Mouse (Mus musculus) CD4-positive, CD25-positive, alpha-beta regulatory T cell, adult 2 months (primary cell): ENCODE measurements around the gene Arpc1b.
"Not testable (repeated sequence)": the region's sequence is repeated elsewhere in the genome, so short reads cannot be mapped to it uniquely, and the experiment has no call there.

Source experiments
- DNase-seq: peaks from one replicate; pipeline ENCODE4 v3.0.0-alpha.2; 2012; ENCODE audit warnings: low read depth, low spot score

Gene Arpc1b

GRCm38 (mm10) chr5:145114071-145114605 is at the start of gene Arpc1b:
TSS of gene Arpc1b (plus strand) at chr5:145114215.
- peak; percentile 81 for DNase-seq

GRCm38 (mm10) chr5:145064765-145065340 is 49.2 kb upstream of the Arpc1b start:
- DNase-seq: no peak

DNA sequence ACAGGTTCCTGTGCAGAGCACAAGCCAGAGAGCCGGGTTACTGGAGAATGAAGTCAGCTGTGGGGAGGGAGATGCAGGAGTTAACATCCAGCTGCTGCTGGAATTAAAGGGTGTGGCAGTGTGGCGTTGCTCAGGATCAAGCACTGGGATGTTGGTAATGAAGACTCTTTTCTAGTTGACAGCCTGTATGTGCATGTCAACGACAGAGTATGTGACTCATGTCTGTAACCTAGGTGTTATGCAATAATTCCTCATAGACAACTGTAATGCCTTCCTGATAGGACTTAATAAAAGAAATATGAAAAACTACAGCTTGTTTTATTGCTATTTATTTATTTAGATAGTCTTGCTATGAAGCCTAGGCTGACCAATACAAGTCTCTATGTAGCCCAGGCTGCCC is 45.2 kb upstream of the Arpc1b start:
- DNase-seq: no peak

DNA sequence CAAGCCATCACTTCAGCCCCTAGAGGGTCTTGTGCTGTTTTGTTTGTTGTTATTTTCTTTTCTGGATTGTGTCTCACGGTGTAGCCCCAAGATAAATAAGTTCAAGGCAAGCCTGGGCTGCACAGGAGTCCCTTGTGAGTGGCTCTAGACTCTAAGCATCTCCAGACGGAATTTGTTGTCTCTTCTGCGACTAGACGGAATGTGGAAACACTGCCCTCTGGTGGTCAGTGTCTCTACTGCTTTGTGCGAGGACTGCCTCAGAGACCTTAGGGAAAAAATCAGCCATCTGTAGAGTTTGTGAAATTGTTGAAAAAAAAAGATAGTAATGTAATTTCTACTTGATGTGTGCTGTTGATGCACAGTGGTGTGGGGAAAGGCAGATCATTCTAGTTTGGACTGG is 44.3 kb upstream of the Arpc1b start:
- peak; percentile 85 for DNase-seq

DNA sequence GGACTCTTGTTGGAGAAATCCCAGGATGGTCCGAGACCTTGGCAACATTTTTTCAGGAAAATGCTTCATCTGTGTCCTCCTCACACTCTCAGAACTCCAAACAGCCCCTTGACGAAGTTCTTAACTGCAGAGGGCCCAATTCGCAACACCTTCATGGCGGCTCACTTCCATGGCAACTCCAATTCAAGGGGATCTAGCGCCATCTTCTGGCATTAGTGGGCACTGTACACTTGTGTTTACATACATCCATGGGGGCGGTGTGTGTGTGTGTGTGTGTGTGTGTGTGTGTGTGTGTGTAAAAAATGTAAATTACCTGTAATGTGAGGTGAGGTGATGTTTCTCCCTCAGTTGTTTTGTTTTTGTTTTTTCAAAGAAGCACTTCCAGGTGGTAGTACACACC is 42.7 kb upstream of the Arpc1b start:
- DNase-seq: peak; percentile 33

GRCm38 (mm10) chr5:145075081-145075480 is 38.9 kb upstream of the Arpc1b start:
- no peak for DNase-seq

DNA sequence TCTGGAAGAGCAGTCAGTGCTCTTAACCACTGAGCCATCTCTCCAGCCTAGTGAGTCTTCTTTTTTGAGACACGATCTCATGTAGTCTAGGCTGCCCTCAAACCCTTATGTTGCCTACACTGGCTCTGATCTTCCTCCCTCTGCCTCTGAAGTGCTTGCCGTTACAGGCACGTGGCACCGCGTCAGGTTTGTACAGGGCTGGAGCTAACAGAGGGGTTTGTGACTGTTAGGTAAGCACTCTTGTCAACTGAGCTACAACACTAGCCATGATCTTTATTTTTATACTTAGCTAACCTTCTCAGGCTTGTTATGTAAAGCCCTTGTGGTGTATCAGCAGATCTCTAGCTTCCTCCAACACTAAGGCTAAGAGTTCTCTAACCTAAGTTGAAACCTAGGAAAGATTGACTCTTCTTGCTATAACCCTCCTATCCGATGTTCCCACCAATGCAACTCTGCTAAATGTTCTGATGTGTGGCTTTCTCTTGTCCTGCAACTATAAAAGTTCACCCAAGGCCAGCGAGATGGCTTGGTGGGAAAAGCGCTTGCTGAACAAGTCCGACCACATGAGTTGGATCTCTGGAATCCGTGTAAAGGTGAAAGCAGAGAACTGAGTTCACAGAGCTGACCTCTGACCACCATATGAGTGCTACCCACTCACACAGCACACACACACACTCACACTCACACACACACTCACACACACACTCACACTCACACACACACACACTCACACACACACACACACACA is 32.0 kb upstream of the Arpc1b start:
- no peak for DNase-seq

DNA sequence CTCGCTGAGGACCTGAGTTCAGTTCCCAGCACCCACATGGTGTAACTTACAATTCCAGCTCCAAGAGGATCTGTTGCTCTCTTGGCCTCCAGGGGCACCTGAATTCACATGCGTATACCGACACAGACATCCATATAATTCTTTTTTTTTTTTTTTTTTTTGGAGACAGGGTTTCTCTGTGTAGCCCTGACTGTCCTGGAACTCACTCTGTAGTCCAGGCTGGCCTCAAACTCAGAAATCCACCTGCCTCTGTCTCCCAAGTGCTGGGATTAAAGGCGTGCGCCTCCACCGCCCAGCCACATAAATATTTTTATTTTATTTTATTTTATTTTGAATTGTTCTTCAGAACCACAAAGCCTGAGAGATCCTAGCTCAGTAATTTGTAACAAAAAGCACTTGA is 30.8 kb upstream of the Arpc1b start:
- peak; percentile 7 for DNase-seq

DNA sequence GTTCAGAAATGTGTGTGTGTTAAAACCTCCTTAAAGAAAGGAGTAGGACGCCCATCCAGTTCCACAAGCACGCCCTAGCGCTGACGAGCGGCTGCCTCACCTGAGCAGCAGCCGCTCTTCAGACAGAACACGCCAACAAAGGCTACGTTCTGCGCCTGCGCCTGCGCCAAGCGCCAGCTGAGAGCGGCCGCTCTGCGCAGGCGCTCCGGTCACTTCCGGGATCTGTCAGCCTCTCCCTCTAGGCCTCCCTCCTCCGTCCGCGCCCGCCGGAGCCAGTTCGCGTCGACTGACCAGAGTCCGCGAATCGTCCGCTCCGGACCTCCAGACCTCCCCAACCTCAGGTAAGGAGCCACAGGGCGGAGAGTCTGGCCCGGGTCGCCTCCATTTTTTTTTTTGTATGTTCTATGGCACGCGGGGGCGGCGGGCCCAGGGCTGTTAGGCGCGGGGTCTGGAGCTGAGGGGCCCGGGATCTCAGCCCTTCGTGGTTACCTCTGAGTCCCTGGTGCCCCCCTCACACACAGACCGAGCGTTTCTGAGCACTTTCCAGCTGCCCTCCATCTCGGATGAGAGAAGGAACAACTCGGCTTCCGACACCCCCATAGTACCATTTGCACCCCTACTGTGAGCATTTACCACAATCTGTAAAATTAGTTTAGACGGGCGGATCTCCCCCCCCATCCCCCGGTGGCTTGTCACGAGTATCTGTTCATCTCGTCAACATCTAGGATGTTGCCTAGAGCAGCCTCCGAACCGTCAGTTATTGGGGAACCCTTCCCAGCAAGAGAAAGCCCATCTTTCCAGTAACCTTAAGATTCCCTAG is 30.2 kb upstream of the Arpc1b start, which contains the start of the genes Arpc1a and Kpna7:
Gene Arpc1a (plus strand): TSS at position 199 of the 820 bp plus-strand sequence.
Gene Kpna7 (minus strand): TSS at position 399 of the 820 bp plus-strand sequence.
- peak; percentile 98 for DNase-seq

- DNase-seq: no peak
Observed at GRCm38 (mm10) chr5:145084822-145085221, 29.2 kb upstream of the Arpc1b start.

- peak; percentile 38 for DNase-seq
Observed at GRCm38 (mm10) chr5:145088186-145088585, 25.8 kb upstream of the Arpc1b start.

GRCm38 (mm10) chr5:145089878-145090277 is 24.1 kb upstream of the Arpc1b start:
- DNase-seq: no peak

DNA sequence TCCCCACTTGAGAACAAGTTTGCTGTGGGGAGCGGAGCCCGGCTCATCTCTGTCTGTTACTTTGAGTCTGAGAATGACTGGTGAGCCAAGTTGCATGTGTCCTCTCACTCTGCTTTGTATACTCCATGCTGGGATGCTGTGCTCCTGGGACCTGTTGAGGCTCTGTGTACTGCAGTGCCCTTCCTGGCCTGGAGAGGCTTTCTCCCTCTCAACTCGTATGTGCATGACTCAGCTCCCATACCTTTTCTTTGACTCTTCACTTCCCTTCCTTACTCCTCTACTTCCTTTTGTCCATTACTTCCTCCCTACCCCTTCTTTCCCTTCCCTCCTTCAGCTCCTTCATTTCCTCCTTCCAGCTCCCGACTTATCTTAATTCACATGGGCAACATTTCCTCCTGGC is 17.8 kb upstream of the Arpc1b start:
- DNase-seq: no peak

GRCm38 (mm10) chr5:145098340-145098821 is 15.6 kb upstream of the Arpc1b start:
- no peak for DNase-seq

DNA sequence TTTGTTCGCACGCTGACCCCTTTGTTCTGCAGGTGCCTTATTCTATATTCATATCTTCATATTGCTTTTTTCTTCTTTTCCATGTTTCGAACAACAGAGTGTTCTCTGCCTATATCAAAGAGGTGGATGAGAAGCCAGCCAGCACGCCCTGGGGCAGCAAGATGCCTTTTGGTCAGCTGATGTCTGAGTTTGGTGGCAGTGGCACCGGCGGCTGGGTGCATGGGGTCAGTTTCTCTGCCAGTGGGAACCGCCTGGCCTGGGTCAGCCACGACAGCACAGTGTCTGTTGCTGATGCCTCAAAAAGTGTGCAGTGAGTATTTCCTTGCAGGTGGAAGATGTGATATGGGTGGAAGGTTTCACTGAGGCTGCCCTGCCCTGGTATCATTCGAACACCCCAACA is 13.1 kb upstream of the Arpc1b start:
- DNase-seq: no peak

- not testable (repeated sequence) for DNase-seq
Observed at GRCm38 (mm10) chr5:145101451-145101850, 12.6 kb upstream of the Arpc1b start.

DNA sequence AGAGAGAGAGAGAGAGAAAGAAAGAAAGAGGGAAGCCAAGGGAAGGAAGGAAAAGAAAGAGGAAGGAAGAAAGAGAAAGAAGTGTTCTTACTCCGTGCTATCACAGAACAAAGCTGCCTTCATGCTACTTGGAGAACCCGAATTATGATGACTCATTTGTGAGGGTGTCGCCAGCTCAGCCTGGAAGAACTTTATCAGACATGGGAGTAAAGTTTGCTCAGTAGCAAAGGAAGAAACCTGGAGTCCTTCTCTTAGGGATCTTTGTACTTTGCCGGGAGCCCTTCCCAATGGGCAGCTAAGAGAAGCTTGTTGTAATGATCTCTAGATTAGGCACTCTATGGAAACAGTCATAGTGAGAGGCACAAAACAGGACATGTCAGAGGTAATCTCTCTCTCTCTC is 11.3 kb upstream of the Arpc1b start:
- DNase-seq: no peak

GRCm38 (mm10) chr5:145104328-145104727 is 9.7 kb upstream of the Arpc1b start:
- no peak for DNase-seq

GRCm38 (mm10) chr5:145105694-145106275 is 8.2 kb upstream of the Arpc1b start:
- no peak for DNase-seq

DNA sequence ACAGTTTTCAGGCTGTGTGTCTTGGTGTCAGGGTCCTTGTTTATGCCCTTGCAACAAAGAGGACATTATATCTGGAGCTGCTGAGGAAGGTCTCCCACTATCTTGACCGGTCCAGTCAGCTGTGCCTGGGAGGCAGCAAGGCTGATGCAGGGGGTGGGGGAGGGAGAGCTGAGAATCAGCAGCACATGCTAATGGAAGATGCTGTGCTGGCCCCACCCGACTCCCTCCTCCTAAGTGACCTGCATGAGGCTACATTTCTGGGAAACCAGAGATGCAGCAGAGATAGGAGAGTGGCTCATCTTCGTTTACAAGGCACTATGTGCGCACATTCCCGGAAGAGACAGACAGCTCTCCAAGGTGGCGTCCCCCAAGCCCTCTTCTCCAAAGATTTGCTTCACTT is 3.6 kb upstream of the Arpc1b start:
- no peak for DNase-seq

GRCm38 (mm10) chr5:145112566-145112965 is 1.4 kb upstream of the Arpc1b start:
- no peak for DNase-seq

GRCm38 (mm10) chr5:145113416-145113815 is 599 bp upstream of the Arpc1b start:
- no peak for DNase-seq
